Mouse (Mus musculus) testis, postnatal 10 days (tissue): ENCODE measurements at regions not wholly inside any gene's neighbourhood (a gene's known extent, or its start where the extent isn't known, plus 50 kb on each side); places are given as distances from the start of the nearest gene placed in this dataset.

Experiments used
- DNase-seq: peaks from one replicate; pipeline ENCODE4 v3.0.0; 2021; ENCODE audit warnings: low spot score

DNA sequence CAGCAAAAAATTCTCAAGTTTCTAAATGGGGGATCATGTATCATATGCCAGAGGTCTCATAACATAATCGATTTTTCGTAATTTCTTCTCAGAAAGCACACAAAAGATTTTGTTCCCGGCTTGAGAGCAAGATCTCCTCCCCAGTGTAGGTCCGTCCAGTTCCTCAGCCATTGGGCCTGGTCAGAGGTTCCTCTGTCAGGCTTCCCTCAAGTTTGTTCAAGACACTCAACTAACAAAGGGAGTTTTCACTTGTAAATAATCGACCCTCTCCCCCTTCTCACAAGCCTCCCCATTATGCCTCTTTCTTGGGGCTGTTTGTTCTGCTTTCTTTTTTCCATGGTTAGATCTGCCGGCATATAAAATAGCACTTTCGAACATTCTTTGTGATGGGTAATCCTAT lies 539.7 kb downstream of the Ptprc start:
- DNase-seq = no peak

- DNase-seq = no peak
Observed at GRCm38 (mm10) chr1:137631546-137631945, 544.0 kb downstream of the Ptprc start.

GRCm38 (mm10) chr1:137620672-137621071 lies 554.8 kb downstream of the Ptprc start:
- no peak for DNase-seq

- no peak for DNase-seq
Observed at GRCm38 (mm10) chr1:137618231-137618630, 557.3 kb downstream of the Ptprc start.

DNA sequence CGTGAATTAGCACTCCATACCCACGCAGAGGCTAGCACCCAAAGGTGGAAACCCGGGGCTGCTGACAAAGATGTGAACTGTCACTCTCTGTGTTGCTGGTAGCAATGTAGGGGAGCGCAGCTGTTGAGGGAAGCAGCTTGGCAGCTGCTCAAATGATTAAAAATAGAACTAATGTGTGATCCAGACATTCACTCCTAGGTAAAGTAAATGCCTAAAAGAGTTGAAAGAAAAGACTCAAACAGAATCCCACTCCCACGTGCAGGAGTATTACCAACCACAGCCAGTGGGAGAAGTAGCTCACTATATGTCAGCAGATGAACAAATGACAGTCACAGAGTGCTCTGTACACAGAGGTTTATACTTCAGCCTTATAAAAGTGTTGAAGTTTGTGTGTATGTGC lies 558.0 kb downstream of the Ptprc start:
- DNase-seq = no peak

GRCm38 (mm10) chr1:137606716-137607115 lies 568.8 kb downstream of the Ptprc start:
- no peak for DNase-seq

- DNase-seq = no peak
Observed at GRCm38 (mm10) chr1:137605890-137606663, 569.4 kb downstream of the Ptprc start.

GRCm38 (mm10) chr1:137593732-137594131 lies 581.8 kb downstream of the Ptprc start:
- DNase-seq = no peak

- DNase-seq = no peak
Observed at GRCm38 (mm10) chr1:137591891-137592290, 583.6 kb downstream of the Ptprc start.

DNA sequence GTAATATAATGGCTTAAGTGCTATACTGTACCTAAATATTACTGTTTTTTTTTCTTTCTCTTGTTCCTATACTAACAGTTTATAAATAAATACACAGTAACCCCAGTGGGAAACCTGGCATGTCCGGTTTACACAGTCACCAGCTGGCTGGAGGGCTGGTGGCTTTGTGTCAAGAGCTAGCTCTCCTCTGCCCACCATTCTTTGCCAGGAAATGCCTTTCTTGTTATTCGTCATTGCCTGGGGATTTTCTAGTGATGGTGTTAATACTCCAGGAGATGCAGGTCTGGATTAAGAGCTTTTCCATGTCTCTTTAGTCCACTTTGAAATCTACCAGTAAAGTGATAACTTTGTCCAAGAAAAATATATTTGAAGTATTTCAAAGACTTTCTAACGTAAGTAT lies 584.2 kb downstream of the Ptprc start:
- no peak for DNase-seq

DNA sequence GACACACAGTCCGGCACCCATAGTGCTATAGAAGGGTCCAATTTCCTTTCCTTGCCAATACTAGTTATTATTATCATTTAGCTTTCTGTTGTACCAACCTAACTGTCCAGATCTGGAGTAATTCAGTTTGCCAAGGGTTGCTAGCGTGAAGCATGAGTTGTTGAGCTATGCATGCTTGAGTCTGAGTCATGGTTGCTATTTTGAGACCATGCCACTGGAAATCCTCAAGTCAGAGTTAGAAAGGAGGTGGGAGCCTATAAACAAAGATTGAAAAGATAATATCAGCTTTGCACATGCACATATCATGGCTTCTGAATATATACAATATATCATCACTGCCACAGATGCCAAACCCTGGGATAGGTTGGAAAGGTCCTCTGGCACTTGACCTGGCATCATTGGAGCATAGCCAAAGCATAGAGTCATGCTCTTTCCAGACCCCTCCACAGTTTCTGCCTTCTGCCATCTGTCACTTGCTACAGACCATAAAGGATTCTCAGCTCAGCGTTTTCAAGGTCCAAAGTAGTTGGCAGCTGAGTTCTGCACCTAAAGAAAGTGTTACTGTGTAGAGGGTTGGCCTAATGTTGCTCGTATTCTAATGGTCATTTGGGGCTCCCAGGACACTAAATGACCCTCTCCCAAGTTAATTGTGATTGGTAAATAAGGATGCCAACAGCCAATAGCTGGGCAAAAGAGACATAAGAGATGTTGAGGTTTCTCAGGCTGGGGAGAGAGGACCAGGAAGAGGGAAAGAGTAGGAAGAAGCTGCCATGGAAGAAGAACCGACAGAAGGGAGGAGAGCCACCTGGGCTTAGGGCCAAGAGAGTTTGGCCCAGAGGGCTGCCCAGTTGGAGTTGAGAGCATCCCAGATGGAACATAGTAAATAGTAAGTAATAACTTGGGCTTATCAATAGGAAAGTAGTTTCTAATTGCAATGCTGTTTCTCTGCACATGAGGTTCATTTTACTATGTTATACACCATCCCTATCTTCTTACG lies 586.9 kb downstream of the Ptprc start:
- DNase-seq = no peak

DNA sequence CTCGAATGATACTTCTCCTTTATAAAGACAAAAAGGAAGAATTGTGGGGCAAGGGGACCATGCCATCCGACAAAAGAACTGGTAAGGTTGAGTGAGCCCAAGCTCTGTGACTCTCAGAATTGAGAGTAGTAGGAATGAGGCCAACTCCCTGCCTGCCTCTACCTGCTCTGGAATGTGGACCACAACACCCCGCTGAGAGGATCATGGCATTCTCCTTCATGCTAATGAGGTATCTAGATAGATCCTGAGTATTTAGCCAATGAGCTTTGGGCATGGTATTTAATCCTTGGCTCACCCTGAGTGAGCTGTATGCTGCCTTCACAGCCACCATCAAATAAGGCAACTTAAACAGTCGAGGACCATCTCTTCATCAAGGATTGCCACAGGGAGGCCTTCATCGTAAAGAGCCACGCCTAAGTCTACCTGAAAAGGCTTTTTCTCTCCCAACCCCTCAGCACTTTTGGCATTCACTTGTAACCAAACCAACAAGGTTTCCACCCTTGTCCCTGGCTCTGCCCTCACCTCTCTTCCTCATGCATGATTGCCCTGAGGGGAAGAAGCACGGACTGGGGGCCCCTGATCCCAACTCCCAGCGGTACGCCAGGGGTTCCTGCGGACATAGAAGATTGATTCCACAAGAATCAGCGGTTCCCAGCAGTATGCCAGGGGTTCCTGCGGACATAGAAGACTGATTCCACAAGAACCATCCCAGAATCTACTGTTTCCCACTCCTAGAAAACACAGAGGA lies 587.9 kb downstream of the Ptprc start:
- no peak for DNase-seq

- DNase-seq = no peak
Observed at GRCm38 (mm10) chr1:137584696-137585095, 590.8 kb downstream of the Ptprc start.

- DNase-seq = no peak
Observed at GRCm38 (mm10) chr1:137584104-137584675, 591.3 kb downstream of the Ptprc start.

- no peak for DNase-seq
Observed at GRCm38 (mm10) chr1:137577639-137578038, 597.9 kb downstream of the Ptprc start.

DNA sequence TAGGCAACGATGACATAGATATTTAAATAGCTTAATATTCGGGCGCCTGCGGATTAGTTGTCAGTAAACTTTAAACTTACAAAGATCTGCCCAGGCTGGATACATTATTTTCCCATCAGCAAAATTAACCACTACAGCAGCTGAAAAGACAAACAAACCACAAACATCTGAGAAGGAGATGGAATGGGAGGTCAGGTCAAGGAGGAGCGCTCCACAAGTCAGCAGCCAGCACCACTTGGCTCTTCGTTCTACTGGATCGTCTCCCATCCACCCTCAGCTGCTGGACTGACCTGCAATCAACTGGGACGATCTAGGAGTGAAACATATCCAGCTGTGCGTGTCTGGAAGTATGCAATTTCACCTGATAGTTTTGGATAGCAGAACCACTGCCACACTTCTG lies 599.3 kb downstream of the Ptprc start:
- no peak for DNase-seq

GRCm38 (mm10) chr1:137575380-137575779 lies 600.1 kb downstream of the Ptprc start:
- DNase-seq = no peak

DNA sequence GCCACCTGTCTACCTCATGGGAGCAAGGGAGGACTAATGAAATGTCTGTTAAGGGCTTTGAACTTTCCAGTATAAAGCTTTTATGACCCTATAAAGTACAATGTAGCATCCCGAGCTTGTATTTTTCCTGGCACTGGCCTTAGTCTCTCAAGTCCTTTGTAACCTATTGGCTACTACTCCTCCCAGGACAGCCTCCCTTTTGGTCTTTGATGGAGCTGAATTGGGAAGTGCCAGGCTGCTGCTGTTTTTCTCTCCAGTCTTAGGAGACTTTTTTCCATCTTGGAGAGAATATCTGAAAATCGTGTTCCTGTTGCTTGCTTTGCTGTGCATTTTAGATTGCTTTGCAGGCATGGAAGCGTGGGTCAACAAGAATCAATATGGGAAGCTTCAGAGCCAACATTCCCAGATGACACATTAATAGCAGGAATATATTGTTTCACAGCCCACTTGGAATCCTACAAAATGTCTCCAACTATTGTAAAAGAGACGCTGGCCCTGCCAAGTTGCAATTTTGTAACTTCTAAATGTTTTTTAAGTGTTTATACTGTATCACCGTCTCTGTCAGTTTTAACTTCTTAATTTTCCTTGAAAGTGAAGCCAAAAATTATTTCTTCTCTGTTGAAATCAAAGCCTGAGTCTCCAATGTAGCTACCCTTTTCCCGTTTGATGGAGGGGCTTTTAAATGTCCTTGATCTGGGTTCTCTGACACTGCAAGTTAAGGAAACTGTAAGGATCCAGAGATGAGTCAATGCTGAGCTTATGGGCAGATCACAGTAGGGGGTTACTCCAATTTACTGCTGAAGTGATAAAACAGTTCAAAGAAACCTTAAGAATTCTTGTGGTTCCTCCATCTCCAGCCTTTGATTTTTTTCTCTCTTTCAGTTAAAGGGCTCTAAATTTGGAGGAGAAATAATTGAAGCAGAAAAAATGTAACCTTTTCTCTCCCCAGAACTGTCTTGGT lies 603.3 kb downstream of the Ptprc start:
- DNase-seq = no peak

DNA sequence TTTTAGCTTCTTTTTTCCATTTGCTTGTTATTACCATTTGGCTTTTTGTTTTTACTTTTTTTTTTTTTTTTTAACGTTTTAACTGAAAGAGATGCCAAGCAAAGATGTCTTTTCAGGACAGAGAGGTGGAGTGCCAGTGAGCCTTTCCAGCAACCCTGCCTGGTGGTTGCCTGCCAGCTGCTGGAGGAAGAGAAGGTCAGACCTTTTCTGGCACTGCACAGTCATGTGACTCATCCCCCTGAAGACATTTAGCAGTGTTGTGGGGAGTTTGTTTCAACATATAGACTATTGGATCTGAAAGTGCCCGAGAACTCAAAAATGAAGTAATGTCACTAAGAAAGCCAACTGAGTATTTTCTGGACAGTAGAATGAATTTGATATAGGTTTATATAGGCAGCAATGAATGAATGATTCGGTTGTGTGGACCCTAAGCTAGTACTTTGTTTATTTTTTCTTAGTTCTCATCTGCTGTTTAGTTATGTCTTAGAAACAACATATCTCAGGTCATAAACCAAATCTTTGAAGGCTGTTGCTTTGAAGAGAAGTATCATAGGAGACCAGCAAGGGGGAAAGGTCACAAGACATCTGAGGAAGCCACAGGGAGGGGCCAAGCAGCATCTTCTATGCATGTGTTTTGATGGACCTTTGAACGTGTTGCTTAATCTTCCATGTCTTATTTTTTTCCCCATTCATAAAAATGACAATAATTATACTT lies 604.2 kb downstream of the Ptprc start:
- DNase-seq = no peak

- no peak for DNase-seq
Observed at GRCm38 (mm10) chr1:137567526-137567925, 607.3 kb upstream of the Nr5a2 start.
